Mouse (Mus musculus): ENCODE measurements around the gene Olfr1228. TPM values are rescaled to one million over a fixed set of nuclear protein-coding genes. Genes with fewer than 3 reads are reported as not detected.

The Olfr1228 gene
- polyA plus RNA-seq (2016; fragmentation: Nextera tagmentation; extraction: Ambion mirVana) = not detected in 2 replicates

DNA sequence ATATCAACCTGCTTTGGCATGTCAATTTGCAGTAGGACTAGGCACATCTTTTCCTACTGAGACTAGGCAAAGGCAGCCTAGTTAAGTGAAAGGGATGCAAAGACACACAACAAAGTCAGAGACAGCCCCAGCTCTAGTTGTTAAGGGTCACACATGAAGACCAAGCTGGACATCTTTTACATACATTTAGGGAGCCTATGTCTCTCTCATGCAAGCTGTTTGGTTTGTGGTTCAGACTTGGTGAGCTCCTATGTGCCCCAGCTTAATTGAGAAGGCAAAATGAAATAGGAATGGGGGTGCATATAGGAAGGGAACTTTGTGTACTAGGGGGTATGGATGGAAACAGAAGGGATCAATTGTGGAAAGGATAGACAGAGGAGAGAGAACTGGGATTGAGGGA is at the start of gene Olfr1228:
TSS of gene Olfr1228 (minus strand) at position 101 of the 400 bp plus-strand sequence.
- H3K4me2 ChIP-seq (replicated peaks) = no peak within 1 kb of the TSS
- H3K27ac ChIP-seq = no peak within 1 kb of the TSS
- H3K4me1 ChIP-seq = no peaks in the 10 kb centered on the region
- no peaks in the 10 kb centered on the region for H3K27me3 ChIP-seq
- H3K4me3 ChIP-seq = no peak within 1 kb of the TSS
- no peak within 1 kb of the TSS for H3K9ac ChIP-seq
- H3K36me3 ChIP-seq = no peaks in the 10 kb centered on the region
- no peaks in the 10 kb centered on the region for H3K9me3 ChIP-seq
- ATAC-seq (ENCODE audit: insufficient number of reproducible peaks, insufficient read depth, low FRiP score, low TSS enrichment) = no peak

DNA sequence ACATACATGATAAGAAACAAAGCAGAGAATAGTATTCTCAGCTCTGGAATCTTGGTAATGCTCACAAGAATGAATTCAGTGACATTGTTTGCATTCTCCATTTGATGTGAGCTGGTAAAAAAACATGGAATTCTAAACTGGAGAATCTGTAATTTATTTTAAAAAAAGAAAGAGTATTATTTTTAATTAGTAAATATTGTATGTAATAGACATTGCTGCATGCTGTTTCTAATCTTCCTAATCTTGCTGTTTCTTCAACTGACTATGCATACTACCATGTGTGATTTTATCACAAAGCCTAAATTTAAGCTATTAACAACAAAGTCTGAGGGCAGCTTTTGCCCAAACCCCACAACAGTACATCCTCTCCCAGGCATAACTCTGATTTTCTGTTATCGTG is 43.3 kb upstream of the Olfr1228 start, which contains the start of gene Olfr1230:
TSS of gene Olfr1230 (minus strand) at position 101 of the 400 bp plus-strand sequence.
- Histone ChIP-seq H3K4me1 (no peaks in the 10 kb centered on the region), H3K9ac (no peak within 1 kb of the TSS), H3K27ac (no peak within 1 kb of the TSS), H3K36me3 (no peaks in the 10 kb centered on the region), H3K4me3 (no peak within 1 kb of the TSS), H3K9me3 (no peaks in the 10 kb centered on the region), H3K27me3 (no peaks in the 10 kb centered on the region), H3K4me2 (replicated peaks) (no peak within 1 kb of the TSS)
- no peak for ATAC-seq (ENCODE audit: insufficient number of reproducible peaks, insufficient read depth, low FRiP score, low TSS enrichment)
- WGBS = 86% methylated on average over 1 of the region's 1 CpGs

DNA sequence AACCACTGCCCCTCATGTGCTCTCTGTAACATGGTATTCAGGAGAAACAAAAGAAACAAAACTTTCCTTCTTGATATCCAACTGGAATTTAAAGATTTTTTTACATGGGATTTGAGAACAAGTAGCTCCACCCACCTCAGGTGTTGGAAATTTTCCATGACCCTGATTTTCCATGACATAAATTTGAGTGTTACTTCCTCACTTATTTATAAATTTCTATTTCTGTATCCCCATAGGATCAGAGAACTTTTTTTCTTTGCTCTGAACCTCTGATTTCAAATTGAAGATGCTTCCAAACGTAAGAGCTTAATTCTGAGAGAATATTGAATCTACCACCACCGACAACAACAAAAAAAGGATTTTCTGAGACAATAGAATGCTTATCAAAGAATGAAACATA is 34.1 kb upstream of the Olfr1228 start, which contains the start of gene Olfr1229:
TSS of gene Olfr1229 (minus strand) at position 101 of the 400 bp plus-strand sequence.
- Histone ChIP-seq H3K36me3 (no peaks in the 10 kb centered on the region), H3K4me3 (no peak within 1 kb of the TSS), H3K4me1 (no peaks in the 10 kb centered on the region), H3K4me2 (replicated peaks) (no peak within 1 kb of the TSS), H3K27ac (no peak within 1 kb of the TSS), H3K27me3 (no peaks in the 10 kb centered on the region), H3K9ac (no peak within 1 kb of the TSS), H3K9me3 (no peaks in the 10 kb centered on the region)
- 73% methylated on average over 2 of the region's 2 CpGs for WGBS
- ATAC-seq (ENCODE audit: insufficient number of reproducible peaks, insufficient read depth, low FRiP score, low TSS enrichment) = no peak

DNA sequence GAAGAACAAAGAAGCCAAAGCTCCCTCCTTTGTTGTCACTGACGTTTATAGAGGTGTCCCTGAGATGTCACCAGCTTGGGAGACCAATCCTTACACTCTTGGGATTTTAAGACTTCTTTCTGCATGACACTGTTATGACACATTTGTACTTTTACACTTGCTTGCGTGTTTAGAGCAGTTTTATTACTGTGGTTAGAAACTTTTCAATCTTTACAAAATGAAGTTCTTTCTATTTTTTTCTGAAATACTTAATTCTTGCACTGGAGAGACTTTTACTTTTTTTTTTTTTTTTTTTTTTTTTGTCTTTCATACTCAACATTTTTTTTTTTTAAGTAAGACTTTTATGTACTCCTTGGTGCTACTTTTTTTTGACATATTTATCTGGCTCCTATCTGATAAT is 53.9 kb downstream of the Olfr1228 start, which contains the start of gene Olfr1226:
TSS of gene Olfr1226 (minus strand) at position 101 of the 400 bp plus-strand sequence.
- no peak for ATAC-seq (ENCODE audit: insufficient number of reproducible peaks, insufficient read depth, low FRiP score, low TSS enrichment)
- WGBS = 66% methylated on average over 2 of the region's 2 CpGs
- no peaks in the 10 kb centered on the region for H3K9me3 ChIP-seq
- H3K36me3 ChIP-seq = no peaks in the 10 kb centered on the region
- H3K4me2 ChIP-seq (replicated peaks) = no peak within 1 kb of the TSS
- H3K4me1 ChIP-seq = no peaks in the 10 kb centered on the region
- no peak within 1 kb of the TSS for H3K9ac ChIP-seq
- no peak within 1 kb of the TSS for H3K4me3 ChIP-seq
- H3K27me3 ChIP-seq = no peaks in the 10 kb centered on the region
- H3K27ac ChIP-seq = no peak within 1 kb of the TSS

Other genes starting within 250 kb of the Olfr1228 start
- not detected in 2 replicates for gene Olfr1215, start 247.1 kb downstream of the Olfr1228 start, polyA plus RNA-seq (2016; fragmentation: Nextera tagmentation; extraction: Ambion mirVana)
- gene Olfr1216, start 235.7 kb downstream of the Olfr1228 start, polyA plus RNA-seq (2016; fragmentation: Nextera tagmentation; extraction: Ambion mirVana) = not detected in 2 replicates
- gene Olfr1217, start 222.0 kb downstream of the Olfr1228 start, polyA plus RNA-seq (2016; fragmentation: Nextera tagmentation; extraction: Ambion mirVana) = not detected in 2 replicates
- not detected in 2 replicates for gene Olfr1218, start 192.9 kb downstream of the Olfr1228 start, polyA plus RNA-seq (2016; fragmentation: Nextera tagmentation; extraction: Ambion mirVana)
- not detected in 2 replicates for gene Olfr1219, start 170.5 kb downstream of the Olfr1228 start, polyA plus RNA-seq (2016; fragmentation: Nextera tagmentation; extraction: Ambion mirVana)
- 0.04 TPM in 1 of 2 replicates, not detected in the other for gene Olfr1220, start 147.2 kb downstream of the Olfr1228 start, polyA plus RNA-seq (2016; fragmentation: Nextera tagmentation; extraction: Ambion mirVana)
- gene Olfr1221, start 136.8 kb downstream of the Olfr1228 start, polyA plus RNA-seq (2016; fragmentation: Nextera tagmentation; extraction: Ambion mirVana) = not detected in 2 replicates
- not detected in 2 replicates for gene Olfr1222, start 121.0 kb downstream of the Olfr1228 start, polyA plus RNA-seq (2016; fragmentation: Nextera tagmentation; extraction: Ambion mirVana)
- gene Olfr1223, start 102.5 kb downstream of the Olfr1228 start, polyA plus RNA-seq (2016; fragmentation: Nextera tagmentation; extraction: Ambion mirVana) = not detected in 2 replicates
- gene Olfr1224-ps1, start 90.0 kb downstream of the Olfr1228 start, polyA plus RNA-seq (2016; fragmentation: Nextera tagmentation; extraction: Ambion mirVana) = not detected in 2 replicates
- gene Olfr1225, start 79.4 kb downstream of the Olfr1228 start, polyA plus RNA-seq (2016; fragmentation: Nextera tagmentation; extraction: Ambion mirVana) = not detected in 2 replicates
- gene Olfr1226, start 54.0 kb downstream of the Olfr1228 start, polyA plus RNA-seq (2016; fragmentation: Nextera tagmentation; extraction: Ambion mirVana) = not detected in 2 replicates
- not detected in 2 replicates for gene Olfr1229, start 34.0 kb upstream of the Olfr1228 start, polyA plus RNA-seq (2016; fragmentation: Nextera tagmentation; extraction: Ambion mirVana)
- not detected in 2 replicates for gene Olfr1230, start 43.2 kb upstream of the Olfr1228 start, polyA plus RNA-seq (2016; fragmentation: Nextera tagmentation; extraction: Ambion mirVana)
- gene Olfr1231, start 53.0 kb upstream of the Olfr1228 start, polyA plus RNA-seq (2016; fragmentation: Nextera tagmentation; extraction: Ambion mirVana) = not detected in 2 replicates
- gene Olfr1232, start 75.6 kb upstream of the Olfr1228 start, polyA plus RNA-seq (2016; fragmentation: Nextera tagmentation; extraction: Ambion mirVana) = not detected in 2 replicates
- gene Olfr1233, start 88.3 kb upstream of the Olfr1228 start, polyA plus RNA-seq (2016; fragmentation: Nextera tagmentation; extraction: Ambion mirVana) = not detected in 2 replicates
- gene Olfr1234, start 110.8 kb upstream of the Olfr1228 start, polyA plus RNA-seq (2016; fragmentation: Nextera tagmentation; extraction: Ambion mirVana) = not detected in 2 replicates
- gene Olfr1238, start 155.6 kb upstream of the Olfr1228 start, polyA plus RNA-seq (2016; fragmentation: Nextera tagmentation; extraction: Ambion mirVana) = not detected in 2 replicates
- gene Olfr1239, start 166.3 kb upstream of the Olfr1228 start, polyA plus RNA-seq (2016; fragmentation: Nextera tagmentation; extraction: Ambion mirVana) = not detected in 2 replicates
- gene Olfr1240, start 188.9 kb upstream of the Olfr1228 start, polyA plus RNA-seq (2016; fragmentation: Nextera tagmentation; extraction: Ambion mirVana) = not detected in 2 replicates
- not detected in 2 replicates for gene Olfr1241, start 233.1 kb upstream of the Olfr1228 start, polyA plus RNA-seq (2016; fragmentation: Nextera tagmentation; extraction: Ambion mirVana)
- not detected in 2 replicates for gene Olfr1242, start 244.3 kb upstream of the Olfr1228 start, polyA plus RNA-seq (2016; fragmentation: Nextera tagmentation; extraction: Ambion mirVana)

Data from embryonic facial prominence, embryonic 12.5 days (tissue).